13 mouse cellular contexts compared by ENCODE assay signal in genomic region chr5:118063181-118063621, GRCm38 (mm10). TPM values are rescaled to one million over a fixed set of nuclear protein-coding genes. Genes with fewer than 3 reads are reported as not detected.
DNase-seq lines count a peak whose midpoint lies in the region; ATAC-seq lines count a peak whose summit lies in the region.
"Had no signal": no experiment of that assay in that cellular context is flagged by ENCODE, and none has a peak within 500 bp of the region (broad histone marks: within the 10 kb centered on the region; RNA-seq: fewer than 3 reads in every experiment).

No protein-coding gene starts in this region.

- no peaks in the 10 kb centered on the region for H3K27me3 ChIP-seq in kidney, embryonic 16.5 days (ENCODE audit: insufficient read depth, low read length)
- no peaks in the 10 kb centered on the region for H3K27me3 ChIP-seq in midbrain, embryonic 10.5 days (ENCODE audit: low read depth, poor library complexity, severe bottlenecking)
- H3K27me3 ChIP-seq: embryonic facial prominence, embryonic 13.5 days had no signal

- no peak overlapping the region for H3K4me2 ChIP-seq in kidney, embryonic 16.5 days (replicated peaks; ENCODE audit: low read depth, low read length)
- H3K4me2 ChIP-seq: embryonic facial prominence, embryonic 13.5 days; limb, embryonic 12.5 days had no signal

- peak overlapping the region; percentile 96 for H3K27ac ChIP-seq in kidney, embryonic 16.5 days (ENCODE audit: low read length)
- peak overlapping the region; percentile 69 for H3K27ac ChIP-seq in midbrain, embryonic 10.5 days (replicated peaks)
- H3K27ac ChIP-seq: embryonic facial prominence, embryonic 13.5 days; limb, embryonic 12.5 days had no signal

- WGBS in kidney, embryonic 16.5 days: 66% methylated on average over 8 of the region's 8 CpGs
- 76% methylated on average over 8 of the region's 8 CpGs for WGBS in midbrain, embryonic 10.5 days

- peaks cover 30% of the 10 kb centered on the region for H3K4me1 ChIP-seq in kidney, embryonic 16.5 days (ENCODE audit: insufficient read depth, low read length)
- H3K4me1 ChIP-seq in midbrain, embryonic 10.5 days: peaks cover 40% of the 10 kb centered on the region

- DNase-seq in adrenal gland, adult (ENCODE audit: inconsistent age in 2 of 2, low spot score in 1 of 2): peak; percentile 76
- DNase-seq in adrenal gland, postnatal 25 days: no peak
- no peak for DNase-seq in kidney, adult 9 months
- DNase-seq in brain, adult 2 months (ENCODE audit: low read depth, low spot score): peak; percentile 86
- DNase-seq in midbrain, embryonic 10.5 days (ENCODE audit: low spot score): no peak
- DNase-seq in adipocyte (ENCODE audit: low spot score): no peak
- DNase-seq: gastrocnemius, postnatal 25 days; heart, postnatal 36 days had no signal

- peak; percentile 29; the same call in 1 of the 2 replicates for ATAC-seq in kidney, embryonic 16.5 days (ENCODE audit: low FRiP score, low TSS enrichment)
- no peak for ATAC-seq in megakaryocyte-erythroid progenitor cell, adult 5-6 weeks (replicated peaks; ENCODE audit: low FRiP score, low TSS enrichment, poor library complexity, severe bottlenecking)

- no peak overlapping the region; the same call in 1 of the 2 replicates for H3K9ac ChIP-seq in kidney, embryonic 16.5 days (replicated peaks; ENCODE audit: low read length)
- H3K9ac ChIP-seq: embryonic facial prominence, embryonic 13.5 days; limb, embryonic 12.5 days had no signal

- no peaks in the 10 kb centered on the region for H3K9me3 ChIP-seq in kidney, embryonic 16.5 days (ENCODE audit: low read length)
- no peaks in the 10 kb centered on the region for H3K9me3 ChIP-seq in midbrain, embryonic 10.5 days (replicated peaks)
- H3K9me3 ChIP-seq: embryonic facial prominence, embryonic 13.5 days; limb, embryonic 12.5 days had no signal

- H3K36me3 ChIP-seq in kidney, embryonic 16.5 days (ENCODE audit: insufficient read depth, low read length): peaks cover 12% of the 10 kb centered on the region; the same call in 1 of the 2 replicates
- peaks cover 44% of the 10 kb centered on the region for H3K36me3 ChIP-seq in midbrain, embryonic 10.5 days

- no peak overlapping the region for H3K4me3 ChIP-seq in kidney, embryonic 16.5 days (ENCODE audit: low read length)
- H3K4me3 ChIP-seq in midbrain, embryonic 10.5 days: no peak overlapping the region
- H3K4me3 ChIP-seq: embryonic facial prominence, embryonic 13.5 days; limb, embryonic 12.5 days had no signal

RNA-seq across cellular contexts. Expression of gene Tesc, which starts 35.7 kb away (rescaled TPM):
- total RNA-seq in adrenal gland, postnatal 25 days (2021): 103 and 131 TPM in 2 replicates
- 20.9 and 23.9 TPM in 2 replicates for polyA plus RNA-seq in kidney, embryonic 16.5 days (2015; fragmentation: Nextera tagmentation; extraction: Ambion mirVana)
- polyA plus RNA-seq in midbrain, embryonic 10.5 days (2016; fragmentation: Nextera tagmentation; extraction: Ambion mirVana): 0.82 and 0.90 TPM in 2 replicates
- total RNA-seq in megakaryocyte-erythroid progenitor cell, adult 5-6 weeks (2014; fragmentation: Nextera tagmentation): not detected in 2 replicates
- total RNA-seq in megakaryocyte-erythroid progenitor cell, adult 5-6 weeks (2017): not detected in 2 replicates
- total RNA-seq: MEL had no signal

Comparison
In these comparisons a context has a peak if more than half of its experiments do, and no peak if none do; other contexts are left out.
1. DNase-seq: peak in adrenal gland, adult (2 of 2) and brain, adult 2 months (single experiment); none in adrenal gland, postnatal 25 days (single experiment), kidney, adult 9 months (single experiment), midbrain, embryonic 10.5 days (single experiment) and adipocyte (single experiment).
2. RNA of gene Tesc, which starts 35.7 kb away (total RNA-seq): 103 to 131 TPM in adrenal gland, postnatal 25 days; not detected in megakaryocyte-erythroid progenitor cell, adult 5-6 weeks; every median in the first group is over 100 times any median in the second.